Mouse (Mus musculus) myocyte (in vitro differentiated cells): ENCODE results near the gene Ciart.
"Not testable (repeated sequence)": the region's sequence is repeated elsewhere in the genome, so short reads cannot be mapped to it uniquely, and the experiment has no call there.

Experiments
- CEBPB ChIP-seq: IDR thresholded peaks from 2 replicates; pipeline ENCODE4 v1.6.1; 2011; ENCODE audit warnings: mild to moderate bottlenecking, moderate library complexity; ENCODE audit not compliant: poor library complexity, insufficient read depth, severe bottlenecking
- E2F4 ChIP-seq: IDR thresholded peaks from one replicate; pipeline ENCODE4 v1.6.1; 2011; ENCODE audit warnings: mild to moderate bottlenecking, control low read depth, moderate library complexity; ENCODE audit not compliant: insufficient read depth
- MAX ChIP-seq: IDR thresholded peaks from one replicate; pipeline ENCODE4 v1.6.1; 2011; ENCODE audit warnings: low read depth, mild to moderate bottlenecking, control low read depth
- MYOD1 ChIP-seq, 3 experiments: IDR thresholded peaks; one replicate each; pipeline ENCODE4 v1.6.1; 2011; ENCODE audit warnings: control low read depth in 2 of 3, low read depth in 2 of 3, mild to moderate bottlenecking in 2 of 3, moderate library complexity in 1 of 3; ENCODE audit not compliant: insufficient read length in 2 of 3, control insufficient read depth in 1 of 3
- MYOG ChIP-seq, 3 experiments: IDR thresholded peaks; one replicate each; pipeline ENCODE4 v1.6.1; 2011; ENCODE audit warnings: control low read depth in 2 of 3, low read depth in 2 of 3, mild to moderate bottlenecking in 2 of 3; ENCODE audit not compliant: insufficient read length in 2 of 3, control insufficient read depth in 1 of 3, insufficient read depth in 1 of 3
- POLR2A ChIP-seq: IDR thresholded peaks from one replicate; pipeline ENCODE4 v1.6.1; 2011; ENCODE audit warnings: low read depth, mild to moderate bottlenecking, control low read depth, moderate library complexity; ENCODE audit not compliant: insufficient read length
- POLR2AphosphoS2 ChIP-seq: IDR thresholded peaks from one replicate; pipeline ENCODE4 v1.6.1; 2011; ENCODE audit warnings: low read depth, control low read depth; ENCODE audit not compliant: insufficient read length
- REST ChIP-seq: IDR thresholded peaks from one replicate; pipeline ENCODE4 v1.6.1; 2011; ENCODE audit warnings: mild to moderate bottlenecking, control low read depth, moderate library complexity; ENCODE audit not compliant: insufficient read depth, insufficient read length
- TCF12 ChIP-seq: IDR thresholded peaks from one replicate; pipeline ENCODE4 v1.6.1; 2011; ENCODE audit warnings: mild to moderate bottlenecking, control low read depth; ENCODE audit not compliant: poor library complexity, insufficient read depth, severe bottlenecking
- TCF3 ChIP-seq: IDR thresholded peaks from one replicate; pipeline ENCODE4 v1.6.1; 2011; ENCODE audit warnings: low read depth, control low read depth; ENCODE audit not compliant: insufficient read length
- USF1 ChIP-seq: IDR thresholded peaks from one replicate; pipeline ENCODE4 v1.6.1; 2011; ENCODE audit warnings: low read depth, mild to moderate bottlenecking, control low read depth, moderate library complexity

DNA sequence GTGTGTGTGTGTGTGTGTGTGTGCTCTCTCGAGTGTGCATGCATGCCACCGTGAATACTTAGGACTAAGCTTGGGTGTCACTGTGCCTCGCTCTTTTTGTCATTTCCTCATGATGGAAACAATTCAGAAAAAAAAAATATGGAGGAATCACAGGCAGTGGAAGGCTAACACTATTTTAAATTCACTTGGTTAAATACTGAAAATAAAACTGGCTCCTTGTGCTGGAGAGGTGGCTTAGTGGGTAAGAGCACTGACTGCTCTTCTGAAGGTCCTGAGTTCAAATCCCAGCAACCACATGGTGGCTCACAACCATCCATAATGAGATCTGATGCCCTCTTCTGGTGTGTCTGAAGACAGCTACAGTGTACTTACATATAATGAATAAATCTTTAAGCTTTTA, 23.8 kb downstream of the Ciart start:
- not testable (repeated sequence) for TF ChIP-seq MYOD1 (IDR thresholded peaks at IDR 0.05; ENCODE audit: control insufficient read depth in 1 of 3, insufficient read length in 2 of 3, low read depth in 2 of 3); POLR2A; USF1; MAX; E2F4; POLR2AphosphoS2; TCF12; TCF3; MYOG (IDR thresholded peaks at IDR 0.05; ENCODE audit: control insufficient read depth in 1 of 3, insufficient read depth in 1 of 3, insufficient read length in 2 of 3, low read depth in 2 of 3); CEBPB; REST
